Mouse (Mus musculus) 416B (cell line): ENCODE measurements around the gene Mtcp1.

ENCODE experiments used
- DNase-seq: peaks from one replicate; pipeline ENCODE4 v3.0.0; 2011; ENCODE audit warnings: low read depth

The Mtcp1 gene

GRCm38 (mm10) chrX:75415936-75416785 lies at the start of gene Mtcp1, which contains the start of the genes Cmc4 and Brcc3:
TSS of gene Mtcp1 (minus strand) at chrX:75416588.
TSS of gene Cmc4 (minus strand) at chrX:75416584.
TSS of gene Brcc3 (plus strand) at chrX:75416628.
- peak; percentile 93 for DNase-seq

DNA sequence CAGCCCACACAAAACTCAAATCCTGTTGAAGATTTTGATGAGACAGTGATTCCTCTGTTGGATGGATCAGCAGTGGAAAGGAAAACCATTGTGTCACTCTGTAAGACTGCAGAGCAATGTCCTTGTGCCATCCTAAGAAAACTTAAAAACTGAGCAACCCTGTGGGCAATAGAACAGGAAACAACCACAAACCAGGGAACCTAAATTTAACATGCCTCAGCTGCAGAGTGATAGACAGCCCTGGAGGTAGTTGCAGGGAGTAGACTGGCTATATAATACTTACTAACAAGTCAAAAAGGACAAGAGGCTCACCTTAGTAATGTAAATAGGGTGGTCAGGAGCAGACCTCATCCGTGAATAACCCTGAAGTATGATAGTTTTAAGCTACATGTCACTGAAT lies 38.2 kb upstream of the Mtcp1 start:
- peak; percentile 62 for DNase-seq

DNA sequence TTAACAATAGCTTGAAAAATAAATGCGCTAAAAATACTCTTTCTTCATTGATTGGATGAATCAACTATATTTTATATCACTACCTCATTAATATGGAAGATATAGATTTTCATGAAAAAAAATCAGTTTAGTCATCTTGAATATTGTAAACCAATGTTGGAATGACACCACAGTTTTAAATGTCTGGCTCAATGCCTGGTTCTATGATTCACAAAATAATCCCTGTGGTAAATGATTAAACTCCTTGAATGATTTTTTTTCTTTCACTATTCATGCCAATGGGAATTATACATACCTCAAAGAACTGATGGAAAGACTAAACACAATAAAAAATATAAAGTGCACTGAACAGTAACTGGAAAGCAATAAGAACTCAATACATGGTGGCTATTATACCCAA lies 6.7 kb downstream of the Mtcp1 start:
- DNase-seq: no peak

DNA sequence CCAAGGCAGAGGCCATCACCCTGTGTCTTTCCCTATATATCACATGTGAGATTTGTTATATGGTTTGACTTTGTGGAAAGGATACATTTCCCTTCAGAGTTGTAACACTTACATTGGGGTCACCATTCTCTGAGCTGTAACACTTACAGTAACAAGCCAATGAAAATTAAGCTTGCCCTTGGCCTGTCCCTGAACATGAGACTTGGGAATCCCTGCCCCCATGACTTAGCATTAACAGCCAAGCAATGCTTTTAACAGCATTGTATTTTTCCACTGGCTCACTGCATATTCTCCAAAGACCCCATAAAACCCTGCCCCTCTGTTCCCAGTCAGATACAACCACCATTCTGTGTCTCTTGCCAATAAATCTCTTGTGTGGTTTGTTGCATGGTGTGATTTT lies 13.0 kb downstream of the Mtcp1 start:
- no peak for DNase-seq

DNA sequence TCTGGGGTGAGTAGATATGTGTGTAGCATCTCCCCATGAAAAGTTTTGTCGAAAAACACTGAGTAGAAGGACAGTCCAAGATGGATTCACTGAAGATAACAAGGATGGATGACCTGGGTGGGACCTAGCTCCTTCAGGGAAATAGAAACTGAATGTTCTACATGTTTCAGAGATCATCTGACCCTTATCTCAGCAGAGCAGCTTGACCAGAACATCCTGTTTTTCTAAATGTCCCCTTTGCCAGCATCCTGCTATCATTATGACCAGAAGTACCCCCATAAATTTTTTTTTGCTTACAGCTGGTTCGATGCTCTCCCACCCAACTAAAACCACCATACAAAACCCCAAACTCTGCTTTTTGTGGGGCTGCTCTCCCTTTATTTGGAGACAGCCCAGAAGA lies 13.7 kb downstream of the Mtcp1 start:
- peak; percentile 88 for DNase-seq

DNA sequence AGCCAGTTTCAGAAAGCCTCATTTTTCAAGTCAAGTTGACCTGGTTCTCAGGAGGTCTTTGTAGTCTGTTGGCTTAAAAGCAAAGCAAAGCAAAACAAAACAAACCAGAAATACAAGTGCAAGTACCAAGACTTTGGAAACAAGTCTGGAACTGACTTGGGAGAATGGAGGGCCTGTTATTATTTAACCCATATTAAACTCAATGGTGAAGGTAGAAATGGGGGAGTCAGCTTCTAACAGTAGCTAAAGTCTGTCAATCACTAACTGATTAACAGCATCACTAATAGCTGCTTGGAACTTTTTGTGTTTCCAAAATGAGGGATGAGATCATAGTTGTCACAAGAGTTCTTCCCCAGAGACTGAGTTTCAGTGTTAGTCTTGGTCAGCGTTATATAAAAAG lies 16.9 kb downstream of the Mtcp1 start:
- no peak for DNase-seq

DNA sequence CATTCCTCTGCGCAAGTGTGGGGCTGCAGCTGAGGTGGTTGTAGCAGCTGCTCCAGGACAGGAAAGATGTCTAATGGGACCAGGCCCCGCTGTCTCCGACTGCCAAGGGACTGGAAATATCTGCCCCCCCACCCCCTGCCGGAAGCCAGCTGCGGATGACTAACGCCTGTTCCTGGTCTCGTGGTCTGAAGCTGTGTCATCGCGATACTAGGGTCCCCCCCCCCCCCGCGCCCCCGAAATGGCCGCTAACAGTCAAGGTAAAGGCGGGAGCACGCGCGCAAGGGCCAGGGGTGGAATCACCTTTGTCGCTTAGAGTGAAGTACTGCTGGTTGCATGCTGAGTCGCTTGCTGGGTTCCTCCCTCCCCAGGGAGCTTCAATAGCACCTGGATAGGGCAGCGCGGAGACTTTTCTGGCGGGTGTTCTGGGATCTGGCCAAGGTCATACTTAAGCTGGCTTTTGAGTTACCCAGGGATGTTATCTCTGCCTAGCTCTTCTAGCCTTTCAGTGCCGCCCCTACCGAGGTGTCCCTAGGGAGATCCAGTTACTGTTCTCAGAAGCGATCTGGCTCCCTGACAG lies 34.1 kb downstream of the Mtcp1 start, which contains the start of the genes Fundc2 and F8:
Gene Fundc2 (plus strand): TSS at position 205 of the 577 bp plus-strand sequence.
Gene F8 (minus strand): TSS at position 421 of the 577 bp plus-strand sequence.
- DNase-seq: peak; percentile 93

GRCm38 (mm10) chrX:75381699-75382098 lies 34.7 kb downstream of the Mtcp1 start:
- no peak for DNase-seq

DNA sequence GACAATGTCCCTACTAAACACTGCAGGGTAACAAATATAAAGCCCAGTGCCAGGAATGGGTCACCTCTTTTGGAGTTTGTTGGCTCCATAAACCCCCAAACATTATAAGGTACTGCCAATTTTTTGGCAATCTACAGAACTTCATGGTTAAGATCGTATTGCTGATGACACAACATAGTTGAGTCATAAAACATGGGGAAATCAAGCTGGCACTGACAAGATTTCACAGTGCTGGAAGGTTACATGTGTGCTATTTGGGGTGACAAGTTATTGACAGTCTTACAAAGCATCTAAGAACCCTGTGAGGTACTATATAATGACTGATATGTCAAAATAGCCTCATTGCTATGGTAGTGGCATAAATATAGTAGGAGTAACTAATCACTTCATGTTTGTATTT lies 35.2 kb downstream of the Mtcp1 start:
- peak; percentile 62 for DNase-seq

- no peak for DNase-seq
Observed at GRCm38 (mm10) chrX:75376815-75377214, 39.6 kb downstream of the Mtcp1 start.

GRCm38 (mm10) chrX:75372666-75373425 lies 43.5 kb downstream of the Mtcp1 start:
- no peak for DNase-seq

DNA sequence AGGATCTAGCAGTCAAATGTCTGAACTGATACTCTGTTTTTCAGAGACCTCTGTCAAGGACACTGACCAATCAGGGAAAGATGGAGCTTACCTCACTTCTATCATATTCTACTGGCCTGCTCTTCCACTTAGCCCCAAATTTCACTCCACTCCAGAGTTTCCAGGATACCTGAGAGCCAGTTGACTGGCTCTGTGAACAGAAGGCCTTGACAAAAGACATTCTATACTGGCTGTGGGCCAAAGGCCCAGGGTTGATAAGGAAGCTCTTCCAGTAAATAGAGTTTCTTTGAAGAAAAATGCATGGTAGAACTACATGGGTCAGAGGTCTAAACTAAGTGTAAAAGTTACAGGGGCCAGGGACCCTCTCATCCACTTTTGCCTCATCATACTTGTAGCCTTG lies 46.2 kb downstream of the Mtcp1 start:
- peak; percentile 40 for DNase-seq
